Mouse (Mus musculus): ENCODE measurements around the gene Rragc. TPM values are rescaled to one million over a fixed set of nuclear protein-coding genes. Genes with fewer than 3 reads are reported as not detected.

The Rragc gene
- polyA plus RNA-seq, 1 experiment: 26.5 TPM

DNA sequence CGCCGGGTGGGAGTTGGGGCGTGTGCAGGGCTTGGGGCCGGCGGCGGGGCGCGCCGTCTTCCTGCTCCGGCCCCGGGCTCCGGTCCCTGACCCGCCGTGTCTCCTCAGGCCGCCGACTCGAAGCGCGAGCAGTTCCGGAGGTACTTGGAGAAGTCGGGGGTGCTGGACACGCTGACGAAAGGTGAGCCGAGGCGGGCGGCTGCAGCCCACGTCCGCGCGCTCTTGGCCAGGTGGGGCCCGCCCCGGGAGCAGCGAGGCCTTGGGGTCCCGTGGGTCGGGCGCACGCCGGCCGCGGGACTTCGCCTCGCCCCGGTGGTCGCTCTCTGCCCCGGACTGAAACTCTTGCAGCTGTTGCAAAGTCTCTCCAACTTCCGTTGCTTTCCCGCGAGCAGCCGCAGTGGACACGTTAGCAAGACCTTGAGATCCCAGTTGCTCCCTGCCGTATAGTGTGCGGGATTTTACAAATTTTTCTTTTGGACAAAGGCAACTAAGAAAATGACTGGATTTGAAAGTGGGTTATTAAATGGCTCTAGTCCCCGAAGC is 12.0 kb upstream of the Rragc start:
- H3K4me3 ChIP-seq (ENCODE audit: extremely low read depth, insufficient read depth, insufficient read length): peak overlapping the region; percentile 78
- peak overlapping the region; percentile 67 for H3K27ac ChIP-seq (ENCODE audit: insufficient read depth, low read length)
- H3K27me3 ChIP-seq (ENCODE audit: control insufficient read depth, insufficient read depth, low read length): no peaks in the 10 kb centered on the region
- TF ChIP-seq CTCF (IDR thresholded peaks at IDR 0.05; ENCODE audit: extremely low read depth, insufficient read depth, insufficient read length, insufficient replicate concordance): no peak
- no peak for TF ChIP-seq POLR2A (IDR thresholded peaks at IDR 0.05; ENCODE audit: low read depth, low read length)
- WGBS: under 1% methylated on average over 53 of the region's 53 CpGs
- DNase-seq (ENCODE audit: low read depth in 1 of 2, low spot score in 2 of 2): no peak
- no peaks in the 10 kb centered on the region for H3K36me3 ChIP-seq (ENCODE audit: control insufficient read depth, insufficient read depth, low read length)
- no peaks in the 10 kb centered on the region; the same call in 1 of the 2 replicates for H3K4me1 ChIP-seq (ENCODE audit: control insufficient read depth, insufficient read depth, insufficient read length)

DNA sequence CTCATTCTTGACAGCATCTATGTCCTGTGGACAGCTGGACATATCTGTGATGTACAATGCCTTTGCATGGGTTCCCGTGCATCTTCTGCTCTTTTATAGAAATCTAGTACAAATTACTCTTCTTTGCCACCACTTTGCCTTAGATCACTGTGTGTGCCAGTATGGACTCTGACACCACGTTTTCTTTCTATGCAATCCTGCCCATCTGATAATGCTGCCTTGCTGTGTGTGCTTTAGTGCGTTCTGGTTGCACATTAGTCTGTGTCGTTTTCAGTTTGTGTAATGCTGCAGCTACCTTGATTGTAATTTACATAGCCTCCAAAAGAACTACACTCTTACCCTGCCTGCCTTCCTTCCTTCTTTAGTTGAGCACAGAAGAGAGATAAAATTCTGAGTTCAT is 5.7 kb upstream of the Rragc start:
- Histone ChIP-seq H3K4me1 (ENCODE audit: control insufficient read depth, insufficient read depth, insufficient read length) (no peaks in the 10 kb centered on the region), H3K4me3 (ENCODE audit: extremely low read depth, insufficient read depth, insufficient read length) (no peak overlapping the region), H3K27ac (ENCODE audit: insufficient read depth, low read length) (no peak overlapping the region), H3K36me3 (ENCODE audit: control insufficient read depth, insufficient read depth, low read length) (peaks cover 1% of the 10 kb centered on the region; the same call in 1 of the 2 replicates), H3K27me3 (ENCODE audit: control insufficient read depth, insufficient read depth, low read length) (no peaks in the 10 kb centered on the region)
- DNase-seq (ENCODE audit: low read depth in 1 of 2, low spot score in 2 of 2): no peak
- 89% methylated on average over 4 of the region's 4 CpGs for WGBS
- no peak for TF ChIP-seq CTCF (IDR thresholded peaks at IDR 0.05; ENCODE audit: extremely low read depth, insufficient read depth, insufficient read length, insufficient replicate concordance)
- TF ChIP-seq POLR2A (IDR thresholded peaks at IDR 0.05; ENCODE audit: low read depth, low read length): no peak

DNA sequence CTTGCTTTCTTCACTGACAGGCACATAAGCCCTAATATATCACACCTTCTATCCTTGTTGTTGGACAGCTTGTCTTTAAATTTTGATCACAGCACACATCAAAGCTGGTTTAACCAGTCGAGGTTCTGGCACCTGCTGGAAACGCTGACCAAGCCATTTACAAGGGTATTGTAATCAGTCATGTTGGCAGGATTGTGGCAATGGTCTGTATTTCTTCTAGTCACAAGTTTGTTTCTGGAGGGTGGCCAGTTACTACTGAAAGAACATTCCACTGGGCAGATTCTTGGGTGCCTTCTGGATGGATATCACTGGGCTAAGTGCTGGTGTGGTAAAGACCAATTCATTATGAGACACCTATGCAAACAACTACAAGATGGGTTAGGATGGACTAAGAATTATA is 4.8 kb upstream of the Rragc start:
- Histone ChIP-seq H3K27me3 (ENCODE audit: control insufficient read depth, insufficient read depth, low read length) (no peaks in the 10 kb centered on the region), H3K27ac (ENCODE audit: insufficient read depth, low read length) (no peak overlapping the region), H3K4me1 (ENCODE audit: control insufficient read depth, insufficient read depth, insufficient read length) (no peaks in the 10 kb centered on the region), H3K4me3 (ENCODE audit: extremely low read depth, insufficient read depth, insufficient read length) (no peak overlapping the region), H3K36me3 (ENCODE audit: control insufficient read depth, insufficient read depth, low read length) (peaks cover 1% of the 10 kb centered on the region; the same call in 1 of the 2 replicates)
- 80% methylated on average over 2 of the region's 2 CpGs for WGBS
- TF ChIP-seq CTCF (IDR thresholded peaks at IDR 0.05; ENCODE audit: extremely low read depth, insufficient read depth, insufficient read length, insufficient replicate concordance) (no peak), POLR2A (IDR thresholded peaks at IDR 0.05; ENCODE audit: low read depth, low read length) (no peak)
- DNase-seq (ENCODE audit: low read depth in 1 of 2, low spot score in 2 of 2): no peak

DNA sequence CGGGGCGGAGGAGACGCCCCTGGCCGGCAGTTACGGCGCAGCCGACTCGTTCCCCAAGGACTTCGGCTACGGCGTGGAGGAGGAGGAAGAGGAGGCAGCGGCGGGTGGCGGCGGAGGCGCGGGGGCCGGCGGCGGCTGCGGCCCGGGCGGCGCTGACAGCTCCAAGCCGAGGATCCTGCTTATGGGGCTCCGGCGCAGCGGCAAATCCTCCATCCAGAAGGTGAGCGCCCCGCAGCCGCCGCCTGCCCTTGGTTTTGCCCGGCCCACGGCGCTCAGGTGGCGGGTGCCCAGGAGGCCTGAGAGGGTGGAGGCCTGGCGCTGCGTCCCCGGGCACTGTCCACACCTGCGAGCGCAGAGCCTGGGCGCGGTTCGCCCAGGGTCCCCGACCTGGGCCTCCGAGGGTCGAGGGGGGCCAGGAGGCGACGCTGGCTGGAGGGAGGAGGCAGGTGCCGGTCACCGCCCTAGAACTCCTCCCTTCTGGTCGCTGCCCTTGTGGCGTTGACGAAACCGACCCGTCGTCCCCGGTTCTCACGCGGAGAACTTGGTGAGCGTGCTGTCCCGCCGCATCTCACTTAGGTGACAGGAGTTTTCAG is 398 bp downstream of the Rragc start, which contains the start of gene 4930535I16Rik:
TSS of gene 4930535I16Rik (minus strand) at position 475 of the 593 bp plus-strand sequence.
- H3K4me1 ChIP-seq (ENCODE audit: control insufficient read depth, insufficient read depth, insufficient read length): no peaks in the 10 kb centered on the region; the same call in 1 of the 2 replicates
- peaks cover 14% of the 10 kb centered on the region for H3K36me3 ChIP-seq (ENCODE audit: control insufficient read depth, insufficient read depth, low read length)
- TF ChIP-seq CTCF (IDR thresholded peaks at IDR 0.05; ENCODE audit: extremely low read depth, insufficient read depth, insufficient read length, insufficient replicate concordance) (no peak), POLR2A (IDR thresholded peaks at IDR 0.05; ENCODE audit: low read depth, low read length) (no peak)
- peak in 1 of 2 experiments; percentile 13 for DNase-seq (ENCODE audit: low read depth in 1 of 2, low spot score in 2 of 2)
- no peaks in the 10 kb centered on the region for H3K27me3 ChIP-seq (ENCODE audit: control insufficient read depth, insufficient read depth, low read length)
- peak within 1 kb of the TSS; percentile 96 for H3K4me3 ChIP-seq (ENCODE audit: extremely low read depth, insufficient read depth, insufficient read length)
- peak within 1 kb of the TSS; percentile 79 for H3K27ac ChIP-seq (ENCODE audit: insufficient read depth, low read length)
- WGBS: under 1% methylated on average over 63 of the region's 63 CpGs

DNA sequence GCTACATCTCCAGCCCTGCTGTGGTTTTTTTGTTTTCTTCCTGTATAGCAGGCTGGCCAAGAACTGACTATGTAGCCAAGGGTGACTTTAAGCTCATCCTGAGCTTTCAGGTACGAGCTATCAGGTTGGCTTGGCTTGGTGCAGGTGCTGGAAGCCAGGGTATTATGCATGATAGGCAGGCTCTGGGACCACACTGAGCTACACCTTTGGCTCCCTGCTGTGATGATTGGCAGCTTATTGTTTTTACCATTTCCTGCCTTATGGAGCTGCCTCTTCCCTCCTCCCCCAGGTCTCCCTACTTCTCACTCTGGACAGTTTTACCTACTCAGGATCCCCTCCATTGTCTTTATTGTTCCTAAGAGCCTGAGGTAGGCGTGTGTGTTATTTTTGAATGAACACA is 1.6 kb downstream of the Rragc start:
- 74% methylated on average over 2 of the region's 2 CpGs for WGBS
- Histone ChIP-seq H3K4me3 (ENCODE audit: extremely low read depth, insufficient read depth, insufficient read length) (no peak overlapping the region), H3K27me3 (ENCODE audit: control insufficient read depth, insufficient read depth, low read length) (no peaks in the 10 kb centered on the region), H3K27ac (ENCODE audit: insufficient read depth, low read length) (no peak overlapping the region), H3K4me1 (ENCODE audit: control insufficient read depth, insufficient read depth, insufficient read length) (no peaks in the 10 kb centered on the region; the same call in 1 of the 2 replicates), H3K36me3 (ENCODE audit: control insufficient read depth, insufficient read depth, low read length) (peaks cover 21% of the 10 kb centered on the region)
- DNase-seq (ENCODE audit: low read depth in 1 of 2, low spot score in 2 of 2): no peak
- no peak for TF ChIP-seq POLR2A (IDR thresholded peaks at IDR 0.05; ENCODE audit: low read depth, low read length)

DNA sequence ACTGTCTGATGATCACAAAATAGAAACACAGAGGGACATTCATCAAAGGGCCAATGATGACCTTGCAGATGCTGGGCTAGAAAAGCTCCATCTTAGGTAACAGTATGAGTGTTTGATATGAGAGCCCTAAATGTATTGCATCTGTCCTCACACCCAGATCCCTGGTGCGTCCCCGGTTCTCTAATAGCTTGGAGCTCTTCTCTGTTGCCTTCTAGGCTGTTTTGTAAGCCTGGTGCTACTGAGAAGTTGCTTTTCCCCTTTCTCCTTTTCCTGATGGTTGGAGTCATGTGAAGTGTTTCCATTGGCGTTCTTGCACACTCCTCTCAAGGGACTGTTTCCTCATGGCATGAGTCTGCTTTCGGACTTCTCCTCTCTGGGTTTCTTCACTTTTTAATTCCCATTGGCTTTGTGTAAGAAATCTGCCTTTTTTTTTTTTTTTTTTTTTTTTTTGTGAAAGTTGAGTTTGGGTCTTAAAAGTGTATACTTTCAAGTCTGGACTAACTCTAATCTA is 3.9 kb downstream of the Rragc start:
- DNase-seq (ENCODE audit: low read depth in 1 of 2, low spot score in 2 of 2): no peak
- H3K27me3 ChIP-seq (ENCODE audit: control insufficient read depth, insufficient read depth, low read length): no peaks in the 10 kb centered on the region
- peaks cover 37% of the 10 kb centered on the region for H3K36me3 ChIP-seq (ENCODE audit: control insufficient read depth, insufficient read depth, low read length)
- 82% methylated on average over 4 of the region's 4 CpGs for WGBS
- H3K27ac ChIP-seq (ENCODE audit: insufficient read depth, low read length): no peak overlapping the region
- no peak overlapping the region for H3K4me3 ChIP-seq (ENCODE audit: extremely low read depth, insufficient read depth, insufficient read length)
- TF ChIP-seq POLR2A (IDR thresholded peaks at IDR 0.05; ENCODE audit: low read depth, low read length): no peak
- TF ChIP-seq CTCF (IDR thresholded peaks at IDR 0.05; ENCODE audit: extremely low read depth, insufficient read depth, insufficient read length, insufficient replicate concordance): no peak
- H3K4me1 ChIP-seq (ENCODE audit: control insufficient read depth, insufficient read depth, insufficient read length): no peaks in the 10 kb centered on the region; the same call in 1 of the 2 replicates

DNA sequence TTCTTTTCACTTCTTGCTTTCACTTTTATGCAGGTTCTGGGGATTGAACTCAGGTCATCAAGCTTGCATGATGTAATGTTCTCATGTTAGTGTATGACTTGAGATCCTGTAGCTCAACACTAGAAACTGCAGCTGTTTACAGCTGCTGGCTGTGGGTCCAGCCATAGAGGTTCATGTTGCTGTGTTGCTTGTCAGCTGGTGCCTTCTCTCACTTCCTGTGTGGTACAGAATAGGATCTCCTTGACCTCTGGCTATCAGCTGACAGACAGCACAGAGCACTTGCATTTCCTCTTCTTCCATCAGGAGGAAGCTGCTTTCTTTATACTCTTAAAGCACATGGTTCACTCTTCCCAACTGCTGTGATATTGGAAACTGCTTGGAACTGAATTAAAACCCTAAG is 10.7 kb downstream of the Rragc start:
- peak; percentile 16 to 34 for DNase-seq (ENCODE audit: low read depth in 1 of 2, low spot score in 2 of 2)
- H3K4me3 ChIP-seq (ENCODE audit: extremely low read depth, insufficient read depth, insufficient read length): no peak overlapping the region
- peaks cover 7% of the 10 kb centered on the region for H3K4me1 ChIP-seq (ENCODE audit: control insufficient read depth, insufficient read depth, insufficient read length)
- peaks cover 37% of the 10 kb centered on the region for H3K36me3 ChIP-seq (ENCODE audit: control insufficient read depth, insufficient read depth, low read length)
- no peaks in the 10 kb centered on the region for H3K27me3 ChIP-seq (ENCODE audit: control insufficient read depth, insufficient read depth, low read length)
- no peak for TF ChIP-seq CTCF (IDR thresholded peaks at IDR 0.05; ENCODE audit: extremely low read depth, insufficient read depth, insufficient read length, insufficient replicate concordance)
- H3K27ac ChIP-seq (ENCODE audit: insufficient read depth, low read length): peak overlapping the region; percentile 70

All from spleen, adult 2 months (tissue).